Mouse (Mus musculus) kidney, embryonic 16.5 days (tissue): ENCODE measurements around the gene OR5BS1P. TPM values are rescaled to one million over a fixed set of nuclear protein-coding genes. Genes with fewer than 3 reads are reported as not detected.
A peak's percentile ranks its signal among the peaks of the same experiment; 100 is the strongest.
"Not testable (repeated sequence)": the region's sequence is repeated elsewhere in the genome, so short reads cannot be mapped to it uniquely, and the experiment has no call there.

Experiments used
- ATAC-seq: fragments of 200-750 bp; cut with Nextera tagmentation; 2 replicates; pipeline ENCODE4 v1.8.0; 2017; ENCODE audit warnings: moderate TSS enrichment; ENCODE audit not compliant: low FRiP score, low TSS enrichment
- H3K27ac ChIP-seq: fragments of 300-500 bp; sonication (generic); 2 replicates; pipeline ENCODE4 v1.5.1; 2014; ENCODE audit warnings: low read length
- H3K27me3 ChIP-seq: fragments of 300-500 bp; sonication (generic); 2 replicates; pipeline ENCODE4 v1.6.1; 2014; ENCODE audit warnings: low read length, control low read depth, mixed read lengths; ENCODE audit not compliant: insufficient read depth
- H3K36me3 ChIP-seq: fragments of 300-500 bp; sonication (generic); 2 replicates; pipeline ENCODE4 v1.6.1; 2014; ENCODE audit warnings: low read length, control low read depth, mixed read lengths; ENCODE audit not compliant: insufficient read depth
- H3K4me1 ChIP-seq: fragments of 300-500 bp; sonication (generic); 2 replicates; pipeline ENCODE4 v1.6.1; 2014; ENCODE audit warnings: low read length, control low read depth, mixed read lengths; ENCODE audit not compliant: insufficient read depth
- H3K4me2 ChIP-seq: fragments of 300-500 bp; sonication (generic); replicated peaks from 2 replicates; pipeline ENCODE4 v1.6.1; 2014; ENCODE audit warnings: low read depth, low read length
- H3K4me3 ChIP-seq: fragments of 300-500 bp; sonication (generic); 2 replicates; pipeline ENCODE4 v1.5.1; 2014; ENCODE audit warnings: mild to moderate bottlenecking, low read length
- H3K9ac ChIP-seq: fragments of 300-500 bp; sonication (generic); replicated peaks from 2 replicates; pipeline ENCODE4 v1.6.1; 2014; ENCODE audit warnings: low read length
- H3K9me3 ChIP-seq: fragments of 300-500 bp; sonication (generic); 2 replicates; pipeline ENCODE4 v1.6.1; 2016; ENCODE audit warnings: low read length, control low read depth
- WGBS: fragments of 180-500 bp; shearing (Covaris S2); extraction: QIAGEN DNeasy Blood & Tissue Kit; methylation state at CpG from one replicate; pipeline ENCODE4 v1.1.7; 2014; 5-methylcytosine and 5-hydroxymethylcytosine counted together
- polyA plus RNA-seq: library from polyadenylated mRNA; unstranded; fragments of >200 nt; fragmentation: Nextera tagmentation; extraction: Ambion mirVana; gene quantifications from 2 replicates; pipeline ENCODE4 v1.2.1, GENCODE M21; 2015

Gene OR5BS1P
- polyA plus RNA-seq, 1 experiment from 2014 or later = not detected

- 0 out of 2 replicates have a peak overlapping the region, but pooled peaks have one; percentile 14 for H3K27ac ChIP-seq
- 44% methylated on average over 17 of the region's 17 CpGs for WGBS
- H3K36me3 ChIP-seq = peaks cover 2% of the 10 kb centered on the region; the same call in 1 of the 2 replicates
- no peak for ATAC-seq
- no peaks in the 10 kb centered on the region for H3K27me3 ChIP-seq
- H3K4me2 ChIP-seq = no peak overlapping the region; the same call in 1 of the 2 replicates
- H3K4me1 ChIP-seq = peaks cover 10% of the 10 kb centered on the region; the same call in 1 of the 2 replicates
- no peak overlapping the region for H3K4me3 ChIP-seq
- no peaks in the 10 kb centered on the region for H3K9me3 ChIP-seq
- H3K9ac ChIP-seq = 0 out of 2 replicates have a peak overlapping the region, but pooled peaks have one; percentile 38
Observed at GRCm38 (mm10) chr15:98512799-98513321, 43.2 kb downstream of the OR5BS1P start.

- not testable (repeated sequence) for H3K27me3 ChIP-seq, H3K27ac ChIP-seq, H3K36me3 ChIP-seq, H3K4me1 ChIP-seq, H3K9me3 ChIP-seq, ATAC-seq, H3K9ac ChIP-seq, H3K4me2 ChIP-seq, H3K4me3 ChIP-seq
- WGBS = 71% methylated on average over 3 of the region's 3 CpGs
Observed at GRCm38 (mm10) chr15:98513676-98514075, 44.0 kb downstream of the OR5BS1P start.

GRCm38 (mm10) chr15:98514146-98514545, 44.5 kb downstream of the OR5BS1P start:
- Histone ChIP-seq H3K36me3 (peaks cover 9% of the 10 kb centered on the region), H3K9me3 (no peaks in the 10 kb centered on the region), H3K27me3 (no peaks in the 10 kb centered on the region), H3K9ac (no peak overlapping the region), H3K4me2 (no peak overlapping the region), H3K4me3 (no peak overlapping the region), H3K27ac (no peak overlapping the region), H3K4me1 (peaks cover 10% of the 10 kb centered on the region; the same call in 1 of the 2 replicates)
- no peak for ATAC-seq
- 83% methylated on average over 8 of the region's 8 CpGs for WGBS

- peaks cover 15% of the 10 kb centered on the region for H3K36me3 ChIP-seq
- H3K27ac ChIP-seq, ATAC-seq, H3K4me2 ChIP-seq, H3K4me3 ChIP-seq, H3K4me1 ChIP-seq, H3K9ac ChIP-seq, H3K27me3 ChIP-seq, H3K9me3 ChIP-seq: not testable (repeated sequence)
- 86% methylated on average over 2 of the region's 2 CpGs for WGBS
Observed at GRCm38 (mm10) chr15:98514845-98515244, 45.1 kb downstream of the OR5BS1P start.

GRCm38 (mm10) chr15:98517380-98518355, 48.0 kb downstream of the OR5BS1P start:
- ATAC-seq = peak; percentile 31
- H3K4me3 ChIP-seq = no peak overlapping the region
- WGBS = 71% methylated on average over 16 of the region's 16 CpGs

GRCm38 (mm10) chr15:98521245-98521644, 51.5 kb downstream of the OR5BS1P start:
- Histone ChIP-seq H3K9ac (no peak overlapping the region), H3K4me3 (no peak overlapping the region), H3K27ac (no peak overlapping the region), H3K9me3 (no peaks in the 10 kb centered on the region), H3K4me2 (no peak overlapping the region), H3K36me3 (peaks cover 67% of the 10 kb centered on the region), H3K4me1 (no peaks in the 10 kb centered on the region), H3K27me3 (no peaks in the 10 kb centered on the region)
- WGBS = 85% methylated on average over 3 of the region's 3 CpGs
- ATAC-seq = no peak

More at GRCm38 (mm10) chr15:98517380-98518355, 48.0 kb downstream of the OR5BS1P start:
- Histone ChIP-seq H3K4me2 (no peak overlapping the region), H3K36me3 (peaks cover 39% of the 10 kb centered on the region), H3K9ac (no peak overlapping the region), H3K27ac (no peak overlapping the region), H3K27me3 (no peaks in the 10 kb centered on the region), H3K9me3 (no peaks in the 10 kb centered on the region), H3K4me1 (peaks cover 4% of the 10 kb centered on the region; the same call in 1 of the 2 replicates)

GRCm38 (mm10) chr15:98526057-98526456, 56.4 kb downstream of the OR5BS1P start:
- no peaks in the 10 kb centered on the region for H3K4me1 ChIP-seq
- H3K4me2 ChIP-seq = no peak overlapping the region
- WGBS = 81% methylated on average over 5 of the region's 5 CpGs
- peaks cover 83% of the 10 kb centered on the region for H3K36me3 ChIP-seq
- ATAC-seq = no peak
- no peak overlapping the region for H3K27ac ChIP-seq
- no peaks in the 10 kb centered on the region for H3K9me3 ChIP-seq
- no peaks in the 10 kb centered on the region for H3K27me3 ChIP-seq
- no peak overlapping the region for H3K4me3 ChIP-seq
- no peak overlapping the region for H3K9ac ChIP-seq

GRCm38 (mm10) chr15:98527056-98527771, 57.5 kb downstream of the OR5BS1P start:
- Histone ChIP-seq H3K9ac (no peak overlapping the region), H3K9me3 (no peaks in the 10 kb centered on the region), H3K4me1 (peaks cover 2% of the 10 kb centered on the region), H3K36me3 (peaks cover 82% of the 10 kb centered on the region), H3K27me3 (no peaks in the 10 kb centered on the region), H3K27ac (no peak overlapping the region), H3K4me2 (no peak overlapping the region), H3K4me3 (no peak overlapping the region)
- no peak for ATAC-seq
- WGBS = 92% methylated on average over 5 of the region's 5 CpGs

- Histone ChIP-seq H3K4me3 (no peak overlapping the region), H3K27ac (no peak overlapping the region), H3K36me3 (peaks cover 73% of the 10 kb centered on the region), H3K4me1 (peaks cover 9% of the 10 kb centered on the region), H3K27me3 (no peaks in the 10 kb centered on the region), H3K9ac (no peak overlapping the region), H3K9me3 (no peaks in the 10 kb centered on the region), H3K4me2 (no peak overlapping the region)
- 78% methylated on average over 5 of the region's 5 CpGs for WGBS
- no peak for ATAC-seq
Observed at GRCm38 (mm10) chr15:98528066-98528563, 58.4 kb downstream of the OR5BS1P start.
